Comparison of ENCODE assay signal across 29 mouse cellular contexts in genomic region chr16:52119003-52119402, GRCm38 (mm10).
A peak's percentile ranks its signal among the peaks of the same experiment; 100 is the strongest.
DNase-seq lines count a peak whose midpoint lies in the region; ATAC-seq and TF ChIP-seq lines count a peak whose summit lies in the region.
"Had no signal": no experiment of that assay in that cellular context is flagged by ENCODE, and none has a peak within 500 bp of the region (broad histone marks: within the 10 kb centered on the region; RNA-seq: fewer than 3 reads in every experiment).

No protein-coding gene starts in this region.

- no peak overlapping the region for H3K4me2 ChIP-seq in forebrain, embryonic 12.5 days
- no peak overlapping the region for H3K4me2 ChIP-seq in hindbrain, embryonic 11.5 days (replicated peaks; ENCODE audit: low read depth, low read length)
- H3K4me2 ChIP-seq in liver, postnatal 0 days (ENCODE audit: low read depth, low read length), result no peak overlapping the region
- H3K4me2 ChIP-seq in intestine, embryonic 16.5 days (ENCODE audit: low read depth, low read length), result no peak overlapping the region
- H3K4me2 ChIP-seq: limb, embryonic 13.5 days; liver, embryonic 12.5 days; midbrain, embryonic 12.5 days had no signal

- H3K4me3 ChIP-seq in forebrain, embryonic 12.5 days (replicated peaks), result no peak overlapping the region
- no peak overlapping the region for H3K4me3 ChIP-seq in forebrain, embryonic 10.5 days
- H3K4me3 ChIP-seq in hindbrain, embryonic 11.5 days (ENCODE audit: low read depth, low read length), result no peak overlapping the region
- no peak overlapping the region for H3K4me3 ChIP-seq in hindbrain, embryonic 10.5 days
- H3K4me3 ChIP-seq in liver, adult 2 months (ENCODE audit: insufficient read depth, low read depth, low read length), result no peak overlapping the region
- no peak overlapping the region for H3K4me3 ChIP-seq in liver, postnatal 0 days (ENCODE audit: low read depth, low read length)
- H3K4me3 ChIP-seq in intestine, embryonic 16.5 days (ENCODE audit: low read length), result no peak overlapping the region
- H3K4me3 ChIP-seq: gastrocnemius, adult 2 months; heart, adult 2 months; limb, embryonic 13.5 days; liver, embryonic 12.5 days; megakaryocyte, embryonic 14.5 days; midbrain, embryonic 12.5 days had no signal

- H3K36me3 ChIP-seq in forebrain, embryonic 12.5 days (replicated peaks), result no peaks in the 10 kb centered on the region
- peaks cover 32% of the 10 kb centered on the region for H3K36me3 ChIP-seq in forebrain, embryonic 10.5 days (replicated peaks)
- no peaks in the 10 kb centered on the region for H3K36me3 ChIP-seq in hindbrain, embryonic 11.5 days (ENCODE audit: control insufficient read depth, insufficient read depth, low read length)
- H3K36me3 ChIP-seq in hindbrain, embryonic 10.5 days, result peaks cover 30% of the 10 kb centered on the region
- no peaks in the 10 kb centered on the region for H3K36me3 ChIP-seq in liver, adult 2 months (ENCODE audit: control insufficient read depth, insufficient read depth, low read length)
- no peaks in the 10 kb centered on the region for H3K36me3 ChIP-seq in liver, postnatal 0 days (replicated peaks; ENCODE audit: insufficient read depth, low read length)
- no peaks in the 10 kb centered on the region for H3K36me3 ChIP-seq in intestine, embryonic 16.5 days (ENCODE audit: control insufficient read depth, insufficient read depth, low read length)
- H3K36me3 ChIP-seq: liver, embryonic 12.5 days; midbrain, embryonic 12.5 days had no signal

- H3K27me3 ChIP-seq in forebrain, embryonic 12.5 days, result no peaks in the 10 kb centered on the region
- no peaks in the 10 kb centered on the region for H3K27me3 ChIP-seq in forebrain, embryonic 10.5 days (ENCODE audit: poor library complexity, severe bottlenecking)
- no peaks in the 10 kb centered on the region for H3K27me3 ChIP-seq in hindbrain, embryonic 11.5 days (ENCODE audit: control insufficient read depth, insufficient read depth, low read length)
- no peaks in the 10 kb centered on the region for H3K27me3 ChIP-seq in hindbrain, embryonic 10.5 days (ENCODE audit: insufficient read depth, poor library complexity, severe bottlenecking)
- H3K27me3 ChIP-seq in liver, adult 2 months (ENCODE audit: control insufficient read depth, insufficient read depth, low read length), result no peaks in the 10 kb centered on the region
- H3K27me3 ChIP-seq in liver, postnatal 0 days (ENCODE audit: insufficient read depth, low read length), result no peaks in the 10 kb centered on the region
- H3K27me3 ChIP-seq in intestine, embryonic 16.5 days (replicated peaks; ENCODE audit: control insufficient read depth, insufficient read depth, low read length), result no peaks in the 10 kb centered on the region
- H3K27me3 ChIP-seq: limb, embryonic 13.5 days; liver, embryonic 12.5 days; megakaryocyte, embryonic 14.5 days; midbrain, embryonic 12.5 days had no signal

- no peak overlapping the region for H3K9ac ChIP-seq in forebrain, embryonic 12.5 days
- H3K9ac ChIP-seq in hindbrain, embryonic 11.5 days (ENCODE audit: low read depth, low read length), result no peak overlapping the region
- no peak overlapping the region for H3K9ac ChIP-seq in liver, adult 2 months (ENCODE audit: low read depth, low read length)
- no peak overlapping the region for H3K9ac ChIP-seq in liver, postnatal 0 days (replicated peaks)
- H3K9ac ChIP-seq in intestine, embryonic 16.5 days (ENCODE audit: low read depth, low read length), result no peak overlapping the region
- H3K9ac ChIP-seq: limb, embryonic 13.5 days; liver, embryonic 12.5 days; midbrain, embryonic 12.5 days had no signal

- no peak for TF ChIP-seq EP300 in liver, postnatal 0 days (IDR thresholded peaks at IDR 0.05; ENCODE audit: low read depth)

- H3K4me1 ChIP-seq in forebrain, embryonic 12.5 days, result peaks cover 21% of the 10 kb centered on the region
- peaks cover 21% of the 10 kb centered on the region; the same call in 1 of the 2 replicates for H3K4me1 ChIP-seq in forebrain, embryonic 10.5 days
- H3K4me1 ChIP-seq in hindbrain, embryonic 11.5 days (replicated peaks; ENCODE audit: control insufficient read depth, insufficient read depth, low read length), result no peaks in the 10 kb centered on the region
- peaks cover 5% of the 10 kb centered on the region; the same call in 1 of the 2 replicates for H3K4me1 ChIP-seq in hindbrain, embryonic 10.5 days (replicated peaks)
- no peaks in the 10 kb centered on the region for H3K4me1 ChIP-seq in liver, adult 2 months (ENCODE audit: control insufficient read depth, insufficient read depth, low read length)
- H3K4me1 ChIP-seq in liver, postnatal 0 days (ENCODE audit: insufficient read depth), result no peaks in the 10 kb centered on the region
- H3K4me1 ChIP-seq in intestine, embryonic 16.5 days (ENCODE audit: control insufficient read depth, insufficient read depth, low read length), result no peaks in the 10 kb centered on the region

- peaks cover 5% of the 10 kb centered on the region; the same call in 1 of the 2 replicates for H3K79me2 ChIP-seq in liver, adult 2 months (ENCODE audit: control insufficient read depth, insufficient read depth, low read length)

- no peak for DNase-seq in forebrain, embryonic 10.5 days (ENCODE audit: extremely low spot score, low spot score)
- DNase-seq in hindbrain, embryonic 11.5 days (ENCODE audit: low spot score), result no peak
- DNase-seq in hindbrain, embryonic 10.5 days (ENCODE audit: low spot score), result no peak
- peak; percentile 32 for DNase-seq in liver, adult 2 months (ENCODE audit: extremely low read depth, low read depth, low spot score)
- no peak for DNase-seq in liver, postnatal 0 days
- DNase-seq in embryo, embryonic 11 days, result no peak
- DNase-seq: adrenal gland, postnatal 14 days; cerebellum, adult 11-12 months; cerebellum, adult 9-11 months; gastrocnemius, adult 2 months; gastrocnemius, postnatal 36 days; heart, adult 2 months; heart, postnatal 14 days; kidney, adult 11 months; kidney, postnatal 4 days; lung, adult 18-20 months; lung, postnatal 4 days; right cerebral cortex, postnatal 4 days; thymus, adult 2 months; thymus, postnatal 36 days had no signal

- TF ChIP-seq CTCF in liver, adult 2 months (IDR thresholded peaks at IDR 0.05; ENCODE audit: low read depth, low read length), result no peak
- TF ChIP-seq CTCF in liver, postnatal 0 days (IDR thresholded peaks at IDR 0.05; ENCODE audit: low read depth), result no peak

- ATAC-seq in forebrain, embryonic 12.5 days (ENCODE audit: low FRiP score), result 0 out of 2 replicates have a peak, but pooled peaks have one; percentile 13
- ATAC-seq in hindbrain, embryonic 11.5 days (ENCODE audit: low FRiP score), result peak; percentile 23; the same call in 1 of the 2 replicates
- ATAC-seq in liver, postnatal 0 days, result no peak
- peak; percentile 71 for ATAC-seq in intestine, embryonic 16.5 days
- ATAC-seq: hindbrain, embryonic 16.5 days; liver, embryonic 12.5 days; lung, postnatal 0 days had no signal

- 54% methylated on average over 4 of the region's 4 CpGs for WGBS in forebrain, embryonic 12.5 days
- WGBS in forebrain, embryonic 10.5 days, result 83% methylated on average over 4 of the region's 4 CpGs
- 78% methylated on average over 4 of the region's 4 CpGs for WGBS in hindbrain, embryonic 11.5 days
- 85% methylated on average over 4 of the region's 4 CpGs for WGBS in hindbrain, embryonic 10.5 days
- WGBS in liver, adult 2 months, result 77% methylated on average over 4 of the region's 4 CpGs
- WGBS in liver, postnatal 0 days (ENCODE audit: insufficient replicate concordance), result 83% methylated on average over 4 of the region's 4 CpGs
- WGBS in intestine, embryonic 16.5 days, result 71% methylated on average over 4 of the region's 4 CpGs

- H3K27ac ChIP-seq in forebrain, embryonic 12.5 days, result no peak overlapping the region
- no peak overlapping the region for H3K27ac ChIP-seq in forebrain, embryonic 10.5 days
- H3K27ac ChIP-seq in hindbrain, embryonic 11.5 days (ENCODE audit: low read depth, low read length), result no peak overlapping the region
- H3K27ac ChIP-seq in hindbrain, embryonic 10.5 days, result no peak overlapping the region
- no peak overlapping the region for H3K27ac ChIP-seq in liver, adult 2 months (replicated peaks; ENCODE audit: insufficient read depth, low read depth, low read length)
- no peak overlapping the region for H3K27ac ChIP-seq in liver, postnatal 0 days (ENCODE audit: low read depth)
- H3K27ac ChIP-seq in intestine, embryonic 16.5 days (ENCODE audit: low read length), result no peak overlapping the region
- H3K27ac ChIP-seq: gastrocnemius, adult 2 months; heart, adult 2 months; kidney, postnatal 0 days; limb, embryonic 13.5 days; liver, embryonic 12.5 days; midbrain, embryonic 12.5 days had no signal

- TF ChIP-seq POLR2A in liver, adult 2 months (IDR thresholded peaks at IDR 0.05; ENCODE audit: extremely low read depth, insufficient read depth, low read length), result no peak

- no peaks in the 10 kb centered on the region for H3K9me3 ChIP-seq in forebrain, embryonic 12.5 days
- no peaks in the 10 kb centered on the region for H3K9me3 ChIP-seq in forebrain, embryonic 10.5 days
- no peaks in the 10 kb centered on the region for H3K9me3 ChIP-seq in hindbrain, embryonic 11.5 days (ENCODE audit: control insufficient read depth, low read length)
- no peaks in the 10 kb centered on the region for H3K9me3 ChIP-seq in hindbrain, embryonic 10.5 days
- no peaks in the 10 kb centered on the region for H3K9me3 ChIP-seq in liver, postnatal 0 days (ENCODE audit: low read length)
- no peaks in the 10 kb centered on the region for H3K9me3 ChIP-seq in intestine, embryonic 16.5 days (ENCODE audit: control insufficient read depth, low read length)
- H3K9me3 ChIP-seq: limb, embryonic 13.5 days; liver, embryonic 12.5 days; megakaryocyte, embryonic 14.5 days; midbrain, embryonic 12.5 days had no signal
